Mouse (Mus musculus) CH12.LX (cell line): ENCODE data around the gene Ccs.

Experiments used
- BHLHE40 ChIP-seq: IDR thresholded peaks from 2 replicates; pipeline ENCODE4 v1.6.1; 2011; ENCODE audit warnings: mild to moderate bottlenecking, low read depth, low read length, improper control_type of control experiment
- CTCF ChIP-seq, 2 experiments: IDR thresholded peaks in 1 of 2; conservative IDR thresholded peaks in 1 of 2; 2 replicates each; pipeline ENCODE4 v1.5.1; 2011 to 2012; ENCODE audit warnings: low read depth in 2 of 2, low read length in 2 of 2, improper control_type of control experiment in 1 of 2, inconsistent platforms in 1 of 2, mild to moderate bottlenecking in 1 of 2, moderate library complexity in 1 of 2
- ELF1 ChIP-seq: IDR thresholded peaks from 2 replicates; pipeline ENCODE4 v1.6.1; 2014; ENCODE audit warnings: low read depth, mild to moderate bottlenecking, inconsistent platforms, low read length, improper control_type of control experiment
- EP300 ChIP-seq: IDR thresholded peaks from 2 replicates; pipeline ENCODE4 v1.6.1; 2011; ENCODE audit warnings: low read length, improper control_type of control experiment
- NELFE ChIP-seq: IDR thresholded peaks from 2 replicates; pipeline ENCODE4 v1.6.1; 2011; ENCODE audit warnings: low read depth, low read length, improper control_type of control experiment
- POLR2A ChIP-seq: IDR thresholded peaks from 2 replicates; pipeline ENCODE4 v1.6.1; 2011; ENCODE audit warnings: low read depth, mild to moderate bottlenecking, improper control_type of control experiment, low read length
- RAD21 ChIP-seq: IDR thresholded peaks from 2 replicates; pipeline ENCODE4 v1.6.1; 2011; ENCODE audit warnings: low read depth, mild to moderate bottlenecking, low read length, improper control_type of control experiment, moderate library complexity

DNA sequence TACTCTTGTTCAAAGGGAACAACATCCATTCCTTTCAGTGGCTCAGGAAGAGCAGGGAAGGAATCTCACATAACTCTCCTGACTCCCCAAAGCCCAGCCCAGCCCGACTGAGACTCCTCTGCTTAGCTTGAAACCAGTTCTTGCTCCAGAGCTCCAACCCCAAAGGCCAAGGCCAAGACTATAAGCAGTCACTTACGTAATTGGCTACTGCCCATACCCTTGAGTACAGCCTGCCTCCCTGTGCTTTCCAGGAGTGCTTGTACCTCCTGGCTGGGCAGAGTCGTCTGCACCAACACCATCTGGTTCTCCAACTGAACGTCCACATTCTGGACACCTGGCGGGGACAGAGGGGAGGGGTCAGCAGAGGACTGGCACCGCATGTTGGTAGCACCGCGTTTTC is 5.2 kb downstream of the Ccs start:
- TF ChIP-seq ELF1 = no peak
- TF ChIP-seq CTCF (conservative IDR thresholded peaks at IDR 0.05 in 1 of 2, IDR thresholded peaks at IDR 0.05 in 1 of 2; ENCODE audit: low read depth in 2 of 2, low read length in 2 of 2) = no peak
- no peak for TF ChIP-seq EP300
- TF ChIP-seq POLR2A = no peak
- TF ChIP-seq NELFE = no peak
- no peak for TF ChIP-seq RAD21
- no peak for TF ChIP-seq BHLHE40
